Mouse (Mus musculus): ENCODE data around the gene Il10ra. TPM values are rescaled to one million over a fixed set of nuclear protein-coding genes. Genes with fewer than 3 reads are reported as not detected.

Il10ra gene
- polyA plus RNA-seq, 1 experiment from 2014 or later, result 0.63 TPM

DNA sequence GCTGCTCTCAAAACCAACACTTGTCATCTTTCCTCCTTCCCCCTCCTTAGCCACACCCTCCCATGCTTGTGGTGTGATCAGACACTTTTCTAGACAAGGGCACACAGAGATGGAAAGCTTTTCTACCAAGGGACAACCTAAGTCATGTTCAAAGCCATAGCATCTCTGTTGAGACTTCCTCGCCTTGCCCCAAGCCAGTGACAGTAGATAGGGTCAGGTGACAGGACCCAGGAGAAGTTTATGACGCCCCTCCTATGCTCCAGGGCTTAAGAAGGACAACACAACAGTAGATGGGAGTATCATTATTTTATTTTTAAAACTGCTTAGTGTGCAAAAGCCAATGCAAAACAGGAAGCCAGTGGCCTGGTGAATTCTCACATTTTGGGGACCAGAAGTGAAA, 21.4 kb downstream of the Il10ra start:
- Histone ChIP-seq H3K4me3 (ENCODE audit: control insufficient read depth in 1 of 2, insufficient read depth in 1 of 2, low read depth in 1 of 2, low read length in 2 of 2) (no peak overlapping the region), H3K27me3 (ENCODE audit: control insufficient read depth, insufficient read depth, low read length) (no peaks in the 10 kb centered on the region), H3K4me1 (ENCODE audit: control insufficient read depth in 2 of 2, insufficient read depth in 2 of 2, low read length in 2 of 2) (no peaks in the 10 kb centered on the region), H3K4me2 (ENCODE audit: low read length) (no peak overlapping the region), H3K9ac (ENCODE audit: low read length) (no peak overlapping the region), H3K36me3 (ENCODE audit: control insufficient read depth, insufficient read depth, low read length) (no peaks in the 10 kb centered on the region), H3K9me3 (ENCODE audit: control insufficient read depth, low read length) (no peaks in the 10 kb centered on the region), H3K27ac (replicated peaks in 1 of 2; ENCODE audit: control insufficient read depth in 1 of 2, insufficient read depth in 1 of 2, low read depth in 2 of 2, low read length in 2 of 2) (no peak overlapping the region; a peak in 1 of 4 replicates)
- ATAC-seq (ENCODE audit: insufficient number of reproducible peaks, insufficient read depth, low FRiP score, low read depth), result no peak
- 72% methylated on average over 2 of the region's 2 CpGs for WGBS

- Histone ChIP-seq H3K4me2 (ENCODE audit: low read length) (no peak overlapping the region), H3K27ac (replicated peaks in 1 of 2; ENCODE audit: control insufficient read depth in 1 of 2, insufficient read depth in 1 of 2, low read depth in 2 of 2, low read length in 2 of 2) (no peak overlapping the region), H3K27me3 (ENCODE audit: control insufficient read depth, insufficient read depth, low read length) (no peaks in the 10 kb centered on the region), H3K4me3 (ENCODE audit: control insufficient read depth in 1 of 2, insufficient read depth in 1 of 2, low read depth in 1 of 2, low read length in 2 of 2) (no peak overlapping the region), H3K9me3 (ENCODE audit: control insufficient read depth, low read length) (no peaks in the 10 kb centered on the region), H3K4me1 (ENCODE audit: control insufficient read depth in 2 of 2, insufficient read depth in 2 of 2, low read length in 2 of 2) (no peaks in the 10 kb centered on the region), H3K36me3 (ENCODE audit: control insufficient read depth, insufficient read depth, low read length) (no peaks in the 10 kb centered on the region), H3K9ac (ENCODE audit: low read length) (no peak overlapping the region)
- ATAC-seq (ENCODE audit: insufficient number of reproducible peaks, insufficient read depth, low FRiP score, low read depth), result no peak
- WGBS, result 85% methylated on average over 6 of the region's 6 CpGs
Measured at GRCm38 (mm10) chr9:45246060-45246459, 22.9 kb downstream of the Il10ra start.

DNA sequence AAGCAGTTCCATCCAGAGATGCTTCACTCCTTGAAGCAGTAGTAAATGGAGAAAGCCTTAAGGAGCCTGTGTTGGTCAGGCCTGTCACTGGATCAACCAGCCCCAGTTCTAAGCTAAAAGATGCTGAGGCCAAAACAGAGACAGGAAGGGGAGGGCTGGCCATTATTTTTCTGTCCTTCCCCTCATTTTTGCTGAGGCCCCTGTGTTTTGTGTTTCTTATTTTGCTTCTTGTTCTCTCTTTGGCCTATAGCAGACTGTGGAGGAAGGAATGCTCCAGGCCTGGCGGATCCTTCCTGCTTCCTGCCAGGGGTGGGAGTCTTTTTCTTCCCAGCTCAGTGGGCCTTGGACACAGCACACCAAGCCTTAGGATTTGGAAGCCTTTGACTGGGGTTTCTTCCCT, 23.5 kb downstream of the Il10ra start:
- no peaks in the 10 kb centered on the region for H3K27me3 ChIP-seq (ENCODE audit: control insufficient read depth, insufficient read depth, low read length)
- H3K4me3 ChIP-seq (ENCODE audit: control insufficient read depth in 1 of 2, insufficient read depth in 1 of 2, low read depth in 1 of 2, low read length in 2 of 2), result no peak overlapping the region
- no peak overlapping the region for H3K27ac ChIP-seq (replicated peaks in 1 of 2; ENCODE audit: control insufficient read depth in 1 of 2, insufficient read depth in 1 of 2, low read depth in 2 of 2, low read length in 2 of 2)
- no peaks in the 10 kb centered on the region for H3K4me1 ChIP-seq (ENCODE audit: control insufficient read depth in 2 of 2, insufficient read depth in 2 of 2, low read length in 2 of 2)
- H3K9ac ChIP-seq (ENCODE audit: low read length), result no peak overlapping the region
- 48% methylated on average over 1 of the region's 1 CpGs for WGBS
- no peak for ATAC-seq (ENCODE audit: insufficient number of reproducible peaks, insufficient read depth, low FRiP score, low read depth)
- no peaks in the 10 kb centered on the region for H3K36me3 ChIP-seq (ENCODE audit: control insufficient read depth, insufficient read depth, low read length)
- no peaks in the 10 kb centered on the region for H3K9me3 ChIP-seq (ENCODE audit: control insufficient read depth, low read length)
- H3K4me2 ChIP-seq (ENCODE audit: low read length), result no peak overlapping the region

GRCm38 (mm10) chr9:45241397-45241796, 27.6 kb downstream of the Il10ra start:
- WGBS, result 64% methylated on average over 5 of the region's 5 CpGs
- Histone ChIP-seq H3K36me3 (ENCODE audit: control insufficient read depth, insufficient read depth, low read length) (no peaks in the 10 kb centered on the region), H3K27ac (replicated peaks in 1 of 2; ENCODE audit: control insufficient read depth in 1 of 2, insufficient read depth in 1 of 2, low read depth in 2 of 2, low read length in 2 of 2) (no peak overlapping the region), H3K9ac (ENCODE audit: low read length) (no peak overlapping the region), H3K27me3 (ENCODE audit: control insufficient read depth, insufficient read depth, low read length) (no peaks in the 10 kb centered on the region), H3K9me3 (ENCODE audit: control insufficient read depth, low read length) (no peaks in the 10 kb centered on the region), H3K4me3 (ENCODE audit: control insufficient read depth in 1 of 2, insufficient read depth in 1 of 2, low read depth in 1 of 2, low read length in 2 of 2) (no peak overlapping the region), H3K4me1 (ENCODE audit: control insufficient read depth in 2 of 2, insufficient read depth in 2 of 2, low read length in 2 of 2) (no peaks in the 10 kb centered on the region), H3K4me2 (ENCODE audit: low read length) (no peak overlapping the region)
- ATAC-seq (ENCODE audit: insufficient number of reproducible peaks, insufficient read depth, low FRiP score, low read depth), result no peak

- H3K27ac ChIP-seq (replicated peaks in 1 of 2; ENCODE audit: control insufficient read depth in 1 of 2, insufficient read depth in 1 of 2, low read depth in 2 of 2, low read length in 2 of 2), result no peak overlapping the region
- no peak overlapping the region for H3K4me3 ChIP-seq (ENCODE audit: control insufficient read depth in 1 of 2, insufficient read depth in 1 of 2, low read depth in 1 of 2, low read length in 2 of 2)
- no peak overlapping the region for H3K4me2 ChIP-seq (ENCODE audit: low read length)
- WGBS, result 51% methylated on average over 7 of the region's 7 CpGs
- no peak overlapping the region for H3K9ac ChIP-seq (ENCODE audit: low read length)
- H3K4me1 ChIP-seq (ENCODE audit: control insufficient read depth in 2 of 2, insufficient read depth in 2 of 2, low read length in 2 of 2), result no peaks in the 10 kb centered on the region
- no peaks in the 10 kb centered on the region for H3K9me3 ChIP-seq (ENCODE audit: control insufficient read depth, low read length)
- no peaks in the 10 kb centered on the region for H3K36me3 ChIP-seq (ENCODE audit: control insufficient read depth, insufficient read depth, low read length)
- H3K27me3 ChIP-seq (ENCODE audit: control insufficient read depth, insufficient read depth, low read length), result 0 out of 2 replicates have a peak, but pooled peaks cover under 1% of the 10 kb centered on the region
- no peak for ATAC-seq (ENCODE audit: insufficient number of reproducible peaks, insufficient read depth, low FRiP score, low read depth)
Measured at GRCm38 (mm10) chr9:45236744-45237143, 32.2 kb downstream of the Il10ra start.

GRCm38 (mm10) chr9:45235668-45236227, 33.2 kb downstream of the Il10ra start:
- Histone ChIP-seq H3K4me2 (ENCODE audit: low read length) (no peak overlapping the region), H3K9me3 (ENCODE audit: control insufficient read depth, low read length) (no peaks in the 10 kb centered on the region), H3K4me3 (ENCODE audit: control insufficient read depth in 1 of 2, insufficient read depth in 1 of 2, low read depth in 1 of 2, low read length in 2 of 2) (no peak overlapping the region), H3K27ac (replicated peaks in 1 of 2; ENCODE audit: control insufficient read depth in 1 of 2, insufficient read depth in 1 of 2, low read depth in 2 of 2, low read length in 2 of 2) (no peak overlapping the region), H3K36me3 (ENCODE audit: control insufficient read depth, insufficient read depth, low read length) (no peaks in the 10 kb centered on the region), H3K4me1 (ENCODE audit: control insufficient read depth in 2 of 2, insufficient read depth in 2 of 2, low read length in 2 of 2) (no peaks in the 10 kb centered on the region), H3K27me3 (ENCODE audit: control insufficient read depth, insufficient read depth, low read length) (peaks cover 5% of the 10 kb centered on the region; the same call in 1 of the 2 replicates), H3K9ac (ENCODE audit: low read length) (no peak overlapping the region)
- 58% methylated on average over 6 of the region's 6 CpGs for WGBS
- ATAC-seq (ENCODE audit: insufficient number of reproducible peaks, insufficient read depth, low FRiP score, low read depth), result no peak

GRCm38 (mm10) chr9:45229359-45229758, 39.6 kb downstream of the Il10ra start:
- H3K9ac ChIP-seq (ENCODE audit: low read length), result no peak overlapping the region

GRCm38 (mm10) chr9:45221567-45221966, 47.4 kb downstream of the Il10ra start:
- H3K27me3 ChIP-seq (ENCODE audit: control insufficient read depth, insufficient read depth, low read length), result no peaks in the 10 kb centered on the region
- no peak for ATAC-seq (ENCODE audit: insufficient number of reproducible peaks, insufficient read depth, low FRiP score, low read depth)
- H3K9ac ChIP-seq (ENCODE audit: low read length), result no peak overlapping the region
- no peaks in the 10 kb centered on the region for H3K9me3 ChIP-seq (ENCODE audit: control insufficient read depth, low read length)
- H3K27ac ChIP-seq (replicated peaks in 1 of 2; ENCODE audit: control insufficient read depth in 1 of 2, insufficient read depth in 1 of 2, low read depth in 2 of 2, low read length in 2 of 2), result no peak overlapping the region
- no peak overlapping the region for H3K4me2 ChIP-seq (ENCODE audit: low read length)
- no peaks in the 10 kb centered on the region for H3K36me3 ChIP-seq (ENCODE audit: control insufficient read depth, insufficient read depth, low read length)
- H3K4me1 ChIP-seq (ENCODE audit: control insufficient read depth in 2 of 2, insufficient read depth in 2 of 2, low read length in 2 of 2), result no peaks in the 10 kb centered on the region
- 18% methylated on average over 6 of the region's 6 CpGs for WGBS
- no peak overlapping the region for H3K4me3 ChIP-seq (ENCODE audit: control insufficient read depth in 1 of 2, insufficient read depth in 1 of 2, low read depth in 1 of 2, low read length in 2 of 2)

More at GRCm38 (mm10) chr9:45229359-45229758, 39.6 kb downstream of the Il10ra start:
- Histone ChIP-seq H3K27ac (replicated peaks in 1 of 2; ENCODE audit: control insufficient read depth in 1 of 2, insufficient read depth in 1 of 2, low read depth in 2 of 2, low read length in 2 of 2) (no peak overlapping the region), H3K4me1 (ENCODE audit: control insufficient read depth in 2 of 2, insufficient read depth in 2 of 2, low read length in 2 of 2) (no peaks in the 10 kb centered on the region), H3K4me3 (ENCODE audit: control insufficient read depth in 1 of 2, insufficient read depth in 1 of 2, low read depth in 1 of 2, low read length in 2 of 2) (no peak overlapping the region), H3K4me2 (ENCODE audit: low read length) (no peak overlapping the region), H3K9me3 (ENCODE audit: control insufficient read depth, low read length) (no peaks in the 10 kb centered on the region), H3K27me3 (ENCODE audit: control insufficient read depth, insufficient read depth, low read length) (peaks cover 5% of the 10 kb centered on the region; the same call in 1 of the 2 replicates), H3K36me3 (ENCODE audit: control insufficient read depth, insufficient read depth, low read length) (no peaks in the 10 kb centered on the region)
- no peak for ATAC-seq (ENCODE audit: insufficient number of reproducible peaks, insufficient read depth, low FRiP score, low read depth)
- WGBS, result 75% methylated on average over 8 of the region's 8 CpGs
